Mouse (Mus musculus) liver, postnatal 0 days (tissue): ENCODE results near the gene Rbm47. TPM values are rescaled to one million over a fixed set of nuclear protein-coding genes. Genes with fewer than 3 reads are reported as not detected.

Source experiments
- ATAC-seq: fragments of 200-750 bp; cut with Nextera tagmentation; 2 replicates; pipeline ENCODE4 v1.8.0; 2017; ENCODE audit warnings: mild to moderate bottlenecking, moderate library complexity
- DNase-seq: peaks from one replicate; pipeline ENCODE4 v3.0.0-alpha.2; 2016
- H3K27ac ChIP-seq: fragments of 300-500 bp; sonication (generic); 2 replicates; pipeline ENCODE4 v1.5.1; 2014; ENCODE audit warnings: antibody characterized with exemption, moderate library complexity, mild to moderate bottlenecking, low read depth
- H3K27me3 ChIP-seq: fragments of 300-500 bp; sonication (generic); 2 replicates; pipeline ENCODE4 v1.6.1; 2014; ENCODE audit warnings: low read length, control low read depth, mixed read lengths; ENCODE audit not compliant: insufficient read depth
- H3K36me3 ChIP-seq: fragments of 300-500 bp; sonication (generic); replicated peaks from 2 replicates; pipeline ENCODE4 v1.6.1; 2014; ENCODE audit warnings: mild to moderate bottlenecking, control low read depth, low read length, moderate library complexity, mixed read lengths; ENCODE audit not compliant: insufficient read depth
- H3K4me1 ChIP-seq: fragments of 300-500 bp; sonication (generic); 2 replicates; pipeline ENCODE4 v1.6.1; 2014; ENCODE audit warnings: antibody characterized with exemption, mild to moderate bottlenecking, control low read depth; ENCODE audit not compliant: insufficient read depth
- H3K4me2 ChIP-seq: fragments of 300-500 bp; sonication (generic); 2 replicates; pipeline ENCODE4 v1.6.1; 2014; ENCODE audit warnings: low read depth, mild to moderate bottlenecking, low read length, moderate library complexity, mixed read lengths
- H3K4me3 ChIP-seq: fragments of 300-500 bp; sonication (generic); 2 replicates; pipeline ENCODE4 v1.5.1; 2014; ENCODE audit warnings: low read depth, low read length
- H3K9ac ChIP-seq: fragments of 300-500 bp; sonication (generic); replicated peaks from 2 replicates; pipeline ENCODE4 v1.6.1; 2014; ENCODE audit warnings: mild to moderate bottlenecking, moderate library complexity
- H3K9me3 ChIP-seq: fragments of 300-500 bp; sonication (generic); 2 replicates; pipeline ENCODE4 v1.6.1; 2016; ENCODE audit warnings: mild to moderate bottlenecking, control low read depth, low read length, mixed read lengths
- CTCF ChIP-seq: sonication (generic); IDR thresholded peaks from 2 replicates; pipeline ENCODE4 v1.5.1; 2016; ENCODE audit warnings: antibody characterized with exemption, low read depth
- EP300 ChIP-seq: IDR thresholded peaks from 2 replicates; pipeline ENCODE4 v1.6.1; 2016; ENCODE audit warnings: antibody characterized with exemption, low read depth, mild to moderate bottlenecking
- WGBS: fragments of 180-500 bp; shearing (Covaris S2); extraction: QIAGEN DNeasy Blood & Tissue Kit; methylation state at CpG from one replicate; pipeline ENCODE4 v1.1.7; 2014; ENCODE audit not compliant: insufficient replicate concordance; 5-methylcytosine and 5-hydroxymethylcytosine counted together
- polyA plus RNA-seq: library from polyadenylated mRNA; unstranded; fragments of >200 nt; fragmentation: Nextera tagmentation; extraction: Ambion mirVana; gene quantifications from 2 replicates; pipeline ENCODE4 v1.2.1, GENCODE M21; 2015

The Rbm47 gene
- polyA plus RNA-seq, 1 experiment from 2014 or later = 22.8 TPM

DNA sequence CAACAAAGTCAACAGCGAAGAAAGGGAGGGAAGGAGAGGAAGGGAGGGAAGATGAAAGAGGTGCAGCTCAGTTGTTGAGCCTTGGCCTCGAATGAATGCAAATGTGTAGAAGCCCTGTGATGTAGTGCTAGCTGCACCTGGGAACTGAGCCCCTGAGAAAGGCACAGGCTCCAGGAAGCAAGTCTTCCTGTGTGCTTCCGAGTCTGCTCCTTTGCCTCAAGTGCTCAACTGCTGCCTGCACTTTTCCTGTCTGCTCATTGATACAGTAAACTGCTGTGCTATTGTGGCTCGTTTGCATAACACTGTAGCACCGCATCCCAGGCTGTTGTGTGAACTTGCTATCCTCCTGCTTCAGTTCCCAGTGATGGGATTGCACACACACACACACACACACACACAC lies 19.4 kb downstream of the Rbm47 start:
- H3K4me3 ChIP-seq = no peak overlapping the region
- H3K27me3 ChIP-seq = peaks cover 14% of the 10 kb centered on the region
- no peaks in the 10 kb centered on the region for H3K9me3 ChIP-seq
- no peak for ATAC-seq
- TF ChIP-seq CTCF = no peak
- TF ChIP-seq EP300 = no peak
- DNase-seq = no peak
- no peak overlapping the region for H3K9ac ChIP-seq
- no peaks in the 10 kb centered on the region for H3K36me3 ChIP-seq
- no peak overlapping the region for H3K27ac ChIP-seq
- no peak overlapping the region for H3K4me2 ChIP-seq
- H3K4me1 ChIP-seq = peaks cover 14% of the 10 kb centered on the region
- 33% methylated on average over 5 of the region's 5 CpGs for WGBS

DNA sequence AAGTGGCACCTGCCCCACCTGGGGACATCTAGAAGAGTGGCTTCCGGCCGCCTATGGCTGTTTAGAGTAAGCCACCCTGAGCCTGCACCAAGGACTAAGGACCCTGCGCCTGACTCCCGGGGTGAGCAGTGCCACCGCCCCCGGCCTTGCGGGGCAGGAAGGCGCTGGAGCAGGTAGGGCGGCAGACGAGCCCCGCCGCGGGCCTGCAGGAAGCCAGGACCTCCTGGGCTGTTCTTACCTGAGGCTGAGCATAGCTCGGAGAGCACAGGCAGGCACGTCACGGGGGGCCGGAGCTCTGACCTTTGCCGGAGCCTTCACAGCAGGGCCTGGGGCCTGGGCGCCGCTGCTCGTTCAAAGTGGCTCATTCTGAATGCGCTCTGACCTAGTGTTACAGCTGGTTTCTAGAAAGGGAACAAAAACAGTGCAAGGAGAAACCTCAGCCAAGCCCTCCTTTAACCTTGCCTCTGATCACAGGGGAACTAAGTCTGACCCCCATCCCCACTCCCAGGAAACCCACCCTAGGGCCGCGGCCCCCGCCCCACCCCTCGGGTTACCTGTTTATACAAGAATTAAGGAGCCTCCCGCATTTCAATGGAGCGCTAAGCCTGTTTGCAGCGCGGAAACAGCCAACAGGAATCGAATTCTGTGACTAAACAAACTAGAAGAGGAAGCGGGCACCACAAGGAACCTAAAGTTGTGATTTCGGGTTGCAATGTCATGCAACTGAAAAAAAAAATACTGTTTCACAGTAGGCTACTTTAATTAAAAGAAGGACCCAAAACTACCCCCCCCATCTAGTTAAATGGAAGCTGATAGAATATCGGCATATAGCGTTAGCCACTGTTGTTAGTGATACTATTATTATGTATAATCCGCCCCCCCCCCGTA lies 21.4 kb downstream of the Rbm47 start:
- DNase-seq (peak; percentile 59), ATAC-seq (peak; percentile 62)
- Histone ChIP-seq H3K9ac (peak overlapping the region; percentile 74), H3K4me1 (peaks cover 25% of the 10 kb centered on the region), H3K27me3 (peaks cover 14% of the 10 kb centered on the region), H3K36me3 (no peaks in the 10 kb centered on the region), H3K4me2 (peak overlapping the region; percentile 77), H3K9me3 (no peaks in the 10 kb centered on the region), H3K27ac (peak overlapping the region; percentile 97), H3K4me3 (peak overlapping the region; percentile 62)
- no peak for TF ChIP-seq CTCF
- no peak for TF ChIP-seq EP300
- WGBS = 7% methylated on average over 37 of the region's 37 CpGs

DNA sequence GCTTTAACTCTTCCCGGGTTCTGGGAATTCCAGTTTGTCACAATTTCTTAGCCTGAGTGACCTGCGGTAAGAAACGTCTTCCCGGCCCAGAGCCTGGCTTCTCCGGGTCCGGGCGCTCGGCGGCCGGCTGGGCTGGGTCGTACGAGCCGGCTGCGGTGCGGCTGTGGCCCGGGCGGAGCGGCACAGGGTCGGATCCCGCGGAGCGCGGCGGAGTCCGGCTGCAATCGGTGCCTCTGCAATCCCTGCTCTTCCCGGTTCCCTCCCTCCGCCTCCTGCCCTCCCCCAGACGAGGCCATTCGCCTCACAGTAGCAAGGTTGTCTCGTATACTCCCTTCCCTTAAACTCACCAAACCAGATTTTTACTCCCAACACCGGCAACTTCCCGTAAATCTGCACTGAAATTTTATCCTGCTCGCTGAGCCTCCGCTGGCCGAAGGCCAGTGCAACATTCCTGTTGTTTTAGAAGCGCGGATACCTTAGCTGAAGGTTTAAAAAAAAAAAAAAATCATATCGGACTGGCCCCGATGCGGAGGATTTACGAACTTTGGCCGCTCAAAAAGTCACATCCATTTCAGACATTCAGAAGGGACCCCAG lies 22.1 kb downstream of the Rbm47 start:
- peak; percentile 66 for ATAC-seq
- H3K4me3 ChIP-seq = peak overlapping the region; percentile 62
- peak overlapping the region; percentile 97 for H3K27ac ChIP-seq
- no peaks in the 10 kb centered on the region for H3K36me3 ChIP-seq
- peaks cover 23% of the 10 kb centered on the region for H3K4me1 ChIP-seq
- TF ChIP-seq EP300 (no peak), CTCF (no peak)
- no peaks in the 10 kb centered on the region for H3K9me3 ChIP-seq
- WGBS = under 1% methylated on average over 43 of the region's 43 CpGs
- H3K4me2 ChIP-seq = peak overlapping the region; percentile 77
- peaks cover 14% of the 10 kb centered on the region for H3K27me3 ChIP-seq
- H3K9ac ChIP-seq = peak overlapping the region; percentile 74
- peak; percentile 69 for DNase-seq

DNA sequence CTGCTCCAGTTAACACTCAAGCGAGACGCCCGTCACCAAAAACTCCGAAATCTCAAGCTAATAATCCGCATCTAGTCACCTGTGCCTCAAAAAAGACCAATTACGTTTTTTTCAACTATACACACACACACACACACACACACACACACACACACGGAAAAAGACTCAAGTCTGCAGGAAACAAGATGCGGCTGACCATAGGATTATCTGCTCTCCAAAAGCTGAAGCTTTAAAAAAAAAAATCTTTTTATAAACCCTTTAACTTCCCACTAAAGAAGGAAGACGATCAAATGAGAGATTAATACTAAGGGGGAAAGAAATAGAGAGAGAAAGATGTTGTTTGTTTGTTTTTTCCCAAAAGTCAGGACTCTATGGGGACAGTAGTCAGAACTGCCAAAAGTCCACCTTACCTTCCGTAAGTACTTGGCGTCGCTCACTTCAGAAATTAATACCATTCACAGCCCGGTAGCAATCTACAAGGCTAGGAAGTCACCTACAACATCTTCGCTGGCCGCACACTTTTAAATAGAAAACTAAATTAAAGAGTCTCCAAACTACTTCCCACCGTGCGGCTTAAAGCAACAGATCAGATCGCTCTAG lies 22.7 kb downstream of the Rbm47 start:
- Histone ChIP-seq H3K27me3 (peaks cover 14% of the 10 kb centered on the region), H3K4me3 (peak overlapping the region; percentile 62), H3K4me1 (peaks cover 23% of the 10 kb centered on the region), H3K36me3 (no peaks in the 10 kb centered on the region), H3K9me3 (no peaks in the 10 kb centered on the region), H3K27ac (peak overlapping the region; percentile 97), H3K9ac (peak overlapping the region; percentile 74), H3K4me2 (peak overlapping the region; percentile 77)
- DNase-seq (no peak), ATAC-seq (no peak)
- no peak for TF ChIP-seq EP300
- TF ChIP-seq CTCF = no peak
- 1% methylated on average over 17 of the region's 18 CpGs for WGBS

DNA sequence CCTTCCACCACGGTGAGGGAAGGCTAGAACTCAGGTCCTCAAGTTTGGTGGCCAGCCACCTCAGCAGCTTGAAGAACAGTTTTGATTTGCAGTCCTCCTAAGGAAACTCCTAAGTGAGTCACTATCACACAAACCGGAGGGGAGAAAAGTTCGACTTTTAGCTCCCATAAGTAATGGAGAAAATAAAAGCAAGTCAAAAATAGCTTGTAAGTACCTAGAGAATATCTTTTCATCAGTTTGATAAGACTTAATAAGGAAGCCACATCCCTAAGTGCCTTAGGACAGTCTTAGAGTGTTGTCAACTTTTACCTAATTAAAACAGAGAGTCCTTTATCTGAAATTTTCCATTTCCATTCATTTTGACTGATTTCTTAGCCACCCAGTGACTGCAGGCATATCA lies 23.3 kb downstream of the Rbm47 start:
- ATAC-seq = no peak
- Histone ChIP-seq H3K4me1 (peaks cover 23% of the 10 kb centered on the region), H3K36me3 (no peaks in the 10 kb centered on the region), H3K9ac (peak overlapping the region; percentile 74), H3K9me3 (no peaks in the 10 kb centered on the region), H3K4me3 (peak overlapping the region; percentile 62), H3K27ac (peak overlapping the region; percentile 97), H3K27me3 (peaks cover 14% of the 10 kb centered on the region), H3K4me2 (peak overlapping the region; percentile 77)
- no peak for TF ChIP-seq EP300
- WGBS = 26% methylated on average over 3 of the region's 3 CpGs
- DNase-seq = no peak

DNA sequence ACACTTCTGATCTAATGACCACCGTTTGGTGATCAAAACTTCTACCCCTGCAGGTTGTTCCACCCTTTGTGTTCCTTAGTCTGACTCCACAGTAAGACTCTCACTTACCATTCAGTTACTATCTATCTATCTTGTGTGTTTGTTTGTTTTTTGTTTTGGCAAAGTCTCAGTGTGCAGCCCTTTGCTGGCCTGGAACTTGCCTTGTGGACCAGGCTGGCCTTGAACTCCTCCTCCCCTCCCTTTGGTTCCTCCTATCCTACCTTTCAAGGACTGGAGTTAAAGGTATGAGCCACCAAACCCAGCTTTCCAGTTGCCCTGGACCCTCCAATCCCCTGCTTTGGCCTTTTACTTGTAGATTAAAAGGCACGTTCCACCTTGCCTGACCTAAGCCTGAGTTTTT lies 23.8 kb downstream of the Rbm47 start:
- 51% methylated on average over 2 of the region's 2 CpGs for WGBS
- Histone ChIP-seq H3K4me2 (peak overlapping the region; percentile 77), H3K9ac (peak overlapping the region; percentile 74)

More for the DNA sequence above, 23.8 kb downstream of the Rbm47 start:
- Histone ChIP-seq H3K4me3 (peak overlapping the region; percentile 62), H3K27ac (peak overlapping the region; percentile 97), H3K36me3 (no peaks in the 10 kb centered on the region), H3K9me3 (no peaks in the 10 kb centered on the region), H3K27me3 (peaks cover 14% of the 10 kb centered on the region), H3K4me1 (peaks cover 21% of the 10 kb centered on the region)
- no peak for DNase-seq
- ATAC-seq = no peak
- TF ChIP-seq EP300 = no peak
- TF ChIP-seq CTCF = no peak
